ENCODE assay signal across 15 mouse cellular contexts in the genomic region with DNA sequence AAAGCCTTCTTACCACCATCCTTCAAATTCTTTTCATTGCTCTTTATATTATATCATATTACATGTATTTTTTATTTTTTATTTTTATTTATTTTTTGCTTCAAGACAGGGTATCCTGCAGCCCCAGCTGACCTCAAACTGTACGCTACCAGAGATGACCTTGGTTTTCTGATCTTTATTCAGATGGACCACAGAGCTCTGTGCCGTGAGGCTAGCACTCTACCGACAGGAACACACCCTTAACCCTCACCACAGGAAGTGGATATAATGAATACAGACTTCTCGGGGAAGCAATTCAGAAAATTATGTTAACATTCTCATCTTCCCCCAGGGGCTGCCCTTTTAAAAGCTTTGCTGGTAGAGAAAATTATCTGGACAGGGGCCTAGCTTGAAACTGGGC.
"Had no signal": no experiment of that assay in that cellular context is flagged by ENCODE, and none has a peak within 500 bp of the region (broad histone marks: within the 10 kb centered on the region; RNA-seq: fewer than 3 reads in every experiment).

No protein-coding gene starts in this region.

- H3K4me1 ChIP-seq: liver, embryonic 15.5 days; neural tube, embryonic 12.5 days had no signal

- H3K36me3 ChIP-seq: liver, embryonic 15.5 days; neural tube, embryonic 12.5 days had no signal

- H3K9me3 ChIP-seq: liver, embryonic 15.5 days; neural tube, embryonic 12.5 days had no signal

- H3K4me3 ChIP-seq: liver, embryonic 15.5 days; neural tube, embryonic 12.5 days had no signal

- H3K9ac ChIP-seq: liver, embryonic 15.5 days; neural tube, embryonic 12.5 days had no signal

- H3K27me3 ChIP-seq: liver, embryonic 15.5 days; neural tube, embryonic 12.5 days had no signal

- H3K27ac ChIP-seq: kidney, postnatal 0 days; liver, embryonic 15.5 days; neural tube, embryonic 12.5 days; stomach, postnatal 0 days had no signal

- DNase-seq: kidney, adult 8-10 months; kidney, postnatal 36 days; layer of hippocampus, adult 9-11 months; layer of hippocampus, postnatal 36 days; left cerebral cortex, postnatal 4 days; lung, adult 2 months; lung, postnatal 14 days; midbrain, embryonic 14.5 days; thymus, adult 2 months; thymus, postnatal 25 days had no signal

- H3K4me2 ChIP-seq: liver, embryonic 11.5 days; liver, embryonic 15.5 days; neural tube, embryonic 12.5 days had no signal
